Mouse (Mus musculus): ENCODE data around the gene Ngfr. TPM values are rescaled to one million over a fixed set of nuclear protein-coding genes. Genes with fewer than 3 reads are reported as not detected.
"Not testable (repeated sequence)": the region's sequence is repeated elsewhere in the genome, so short reads cannot be mapped to it uniquely, and the experiment has no call there.

The Ngfr gene
- polyA plus RNA-seq, 1 experiment: 0.02 TPM

DNA sequence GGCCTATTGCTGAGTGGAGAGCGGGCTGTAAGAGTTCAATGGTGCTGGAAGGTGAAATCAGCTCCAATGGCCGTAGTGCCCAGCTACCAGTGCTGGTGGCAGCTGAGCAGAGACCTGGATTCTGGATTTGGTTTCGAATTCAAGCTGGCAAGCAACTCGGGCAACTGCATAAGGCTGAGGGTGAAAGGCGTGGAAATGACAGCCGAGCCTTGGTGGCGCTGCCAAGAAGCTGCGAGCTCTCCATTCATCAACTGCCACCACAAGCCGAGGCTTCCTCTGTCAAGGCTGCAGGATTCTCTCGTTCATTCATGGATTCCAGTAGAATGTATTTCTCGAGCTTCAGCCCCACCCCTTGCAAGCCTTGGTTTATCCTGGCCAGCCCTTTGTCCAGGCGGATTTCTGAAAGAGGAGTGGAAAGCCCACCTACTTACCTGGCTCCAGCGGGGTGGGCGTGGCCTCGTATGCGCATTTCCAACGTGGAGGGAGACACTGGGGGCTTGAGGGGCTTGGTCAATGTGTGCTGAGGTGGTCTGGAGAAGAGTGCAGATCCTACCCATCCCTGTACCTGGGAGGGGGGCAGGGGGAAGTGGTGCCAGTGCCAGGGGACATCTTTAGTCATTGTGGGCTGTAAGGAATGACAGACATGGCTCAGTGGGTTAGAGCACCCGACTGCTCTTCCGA, 30.4 kb upstream of the Ngfr start:
- TF ChIP-seq MYOG (IDR thresholded peaks at IDR 0.05; ENCODE audit: control insufficient read depth, extremely low read depth, insufficient read length): no peak
- TF ChIP-seq MYOD1 (IDR thresholded peaks at IDR 0.05; ENCODE audit: control insufficient read depth, insufficient read length, low read depth): no peak
- TF ChIP-seq USF1 (IDR thresholded peaks at IDR 0.05; ENCODE audit: low read depth): no peak
- no peak for TF ChIP-seq FOSL1 (IDR thresholded peaks at IDR 0.05; ENCODE audit: insufficient read depth, low read length, poor library complexity, severe bottlenecking)
- no peak for TF ChIP-seq CEBPB (IDR thresholded peaks at IDR 0.05; ENCODE audit: low read depth)
- TF ChIP-seq MAX (IDR thresholded peaks at IDR 0.05): no peak
- no peak for TF ChIP-seq CTCF (IDR thresholded peaks at IDR 0.05; ENCODE audit: control insufficient read depth, insufficient read depth, insufficient read length)
- no peak overlapping the region for H3ac ChIP-seq (ENCODE audit: control insufficient read depth, insufficient read length, low read depth)
- H3K79me3 ChIP-seq (ENCODE audit: low read depth): no peaks in the 10 kb centered on the region
- peaks cover 69% of the 10 kb centered on the region for H3K27me3 ChIP-seq (ENCODE audit: control insufficient read depth, insufficient read depth, insufficient read length)
- H3K36me3 ChIP-seq (ENCODE audit: control insufficient read depth, insufficient read depth): no peaks in the 10 kb centered on the region
- no peak overlapping the region for H3K4me3 ChIP-seq (ENCODE audit: insufficient read depth, poor library complexity, severe bottlenecking)
- H3K79me2 ChIP-seq (ENCODE audit: control insufficient read depth, insufficient read depth): no peaks in the 10 kb centered on the region

- TF ChIP-seq MAX (IDR thresholded peaks at IDR 0.05): no peak
- no peak for TF ChIP-seq MYOG (IDR thresholded peaks at IDR 0.05; ENCODE audit: control insufficient read depth, extremely low read depth, insufficient read length)
- no peak for TF ChIP-seq CTCF (IDR thresholded peaks at IDR 0.05; ENCODE audit: control insufficient read depth, insufficient read depth, insufficient read length)
- no peak for TF ChIP-seq CEBPB (IDR thresholded peaks at IDR 0.05; ENCODE audit: low read depth)
- TF ChIP-seq MYOD1 (IDR thresholded peaks at IDR 0.05; ENCODE audit: control insufficient read depth, insufficient read length, low read depth): no peak
- TF ChIP-seq FOSL1 (IDR thresholded peaks at IDR 0.05; ENCODE audit: insufficient read depth, low read length, poor library complexity, severe bottlenecking): no peak
- TF ChIP-seq USF1 (IDR thresholded peaks at IDR 0.05; ENCODE audit: low read depth): no peak
- H3ac ChIP-seq (ENCODE audit: control insufficient read depth, insufficient read length, low read depth): no peak overlapping the region
- no peak overlapping the region for H3K4me3 ChIP-seq (ENCODE audit: insufficient read depth, poor library complexity, severe bottlenecking)
These were observed 27.2 kb upstream of the Ngfr start for GRCm38 (mm10) chr11:95614739-95615138.

DNA sequence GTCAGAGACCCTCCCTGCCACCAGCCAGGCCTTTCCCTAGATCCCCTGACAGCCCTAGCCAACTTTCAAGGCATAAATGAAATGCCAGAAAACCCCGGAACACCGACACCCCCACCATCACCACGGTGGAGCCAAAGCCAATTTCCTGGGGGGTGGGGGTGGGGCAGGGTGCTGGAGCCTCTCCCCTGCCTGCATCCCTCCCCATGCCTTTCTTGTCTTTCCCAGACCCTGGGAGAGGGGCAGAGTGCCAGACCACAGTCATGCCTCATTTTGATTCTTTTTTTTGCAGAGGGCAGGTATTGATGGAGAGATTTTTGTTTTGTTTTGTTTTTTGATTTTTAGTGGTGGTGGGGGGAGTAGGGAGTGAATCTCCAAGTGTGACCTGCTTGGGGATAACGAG, 23.7 kb upstream of the Ngfr start:
- TF ChIP-seq MYOD1 (IDR thresholded peaks at IDR 0.05; ENCODE audit: control insufficient read depth, insufficient read length, low read depth) (no peak), FOSL1 (IDR thresholded peaks at IDR 0.05; ENCODE audit: insufficient read depth, low read length, poor library complexity, severe bottlenecking) (no peak), USF1 (IDR thresholded peaks at IDR 0.05; ENCODE audit: low read depth) (no peak)
- peaks cover 66% of the 10 kb centered on the region for H3K27me3 ChIP-seq (ENCODE audit: control insufficient read depth, insufficient read depth, insufficient read length)
- no peaks in the 10 kb centered on the region for H3K79me3 ChIP-seq (ENCODE audit: low read depth)
- no peak overlapping the region for H3K4me3 ChIP-seq (ENCODE audit: insufficient read depth, poor library complexity, severe bottlenecking)
- H3ac ChIP-seq (ENCODE audit: control insufficient read depth, insufficient read length, low read depth): no peak overlapping the region
- H3K36me3 ChIP-seq (ENCODE audit: control insufficient read depth, insufficient read depth): no peaks in the 10 kb centered on the region
- H3K79me2 ChIP-seq (ENCODE audit: control insufficient read depth, insufficient read depth): no peaks in the 10 kb centered on the region

More at GRCm38 (mm10) chr11:95614739-95615138, 27.2 kb upstream of the Ngfr start:
- Histone ChIP-seq H3K79me3 (ENCODE audit: low read depth) (no peaks in the 10 kb centered on the region), H3K36me3 (ENCODE audit: control insufficient read depth, insufficient read depth) (no peaks in the 10 kb centered on the region), H3K79me2 (ENCODE audit: control insufficient read depth, insufficient read depth) (no peaks in the 10 kb centered on the region), H3K27me3 (ENCODE audit: control insufficient read depth, insufficient read depth, insufficient read length) (peaks cover 76% of the 10 kb centered on the region)

DNA sequence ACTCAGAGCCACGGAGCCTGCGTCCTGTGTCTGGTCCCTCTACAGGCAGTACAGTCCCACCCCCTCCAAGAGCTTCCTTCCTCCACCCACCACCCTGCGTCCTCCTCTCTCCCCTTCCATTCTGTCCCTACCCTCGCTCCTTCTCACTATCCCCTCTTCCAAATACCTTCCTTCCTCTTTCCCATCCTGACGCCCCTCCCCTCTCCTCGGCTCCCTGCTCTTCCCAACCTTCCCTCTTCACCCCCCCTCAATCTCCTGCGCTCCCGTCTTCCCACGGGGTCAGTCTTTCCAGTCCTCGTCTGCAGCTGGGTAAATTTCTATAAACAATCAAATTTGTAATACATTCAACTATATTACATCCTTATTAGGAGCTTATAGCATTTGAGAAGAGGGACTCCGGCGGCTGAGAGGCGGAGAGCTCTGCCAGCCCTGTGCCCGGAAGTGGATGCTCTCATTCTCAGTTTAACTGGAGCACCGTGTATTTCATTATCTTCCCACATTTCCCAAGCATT, 22.9 kb upstream of the Ngfr start:
- H3K79me2 ChIP-seq (ENCODE audit: control insufficient read depth, insufficient read depth): no peaks in the 10 kb centered on the region
- H3K4me3 ChIP-seq (ENCODE audit: insufficient read depth, poor library complexity, severe bottlenecking): no peak overlapping the region
- H3K36me3 ChIP-seq (ENCODE audit: control insufficient read depth, insufficient read depth): no peaks in the 10 kb centered on the region
- TF ChIP-seq CEBPB (IDR thresholded peaks at IDR 0.05; ENCODE audit: low read depth): no peak
- H3K27me3 ChIP-seq (ENCODE audit: control insufficient read depth, insufficient read depth, insufficient read length): peaks cover 58% of the 10 kb centered on the region
- H3ac ChIP-seq (ENCODE audit: control insufficient read depth, insufficient read length, low read depth): no peak overlapping the region
- no peaks in the 10 kb centered on the region for H3K79me3 ChIP-seq (ENCODE audit: low read depth)

DNA sequence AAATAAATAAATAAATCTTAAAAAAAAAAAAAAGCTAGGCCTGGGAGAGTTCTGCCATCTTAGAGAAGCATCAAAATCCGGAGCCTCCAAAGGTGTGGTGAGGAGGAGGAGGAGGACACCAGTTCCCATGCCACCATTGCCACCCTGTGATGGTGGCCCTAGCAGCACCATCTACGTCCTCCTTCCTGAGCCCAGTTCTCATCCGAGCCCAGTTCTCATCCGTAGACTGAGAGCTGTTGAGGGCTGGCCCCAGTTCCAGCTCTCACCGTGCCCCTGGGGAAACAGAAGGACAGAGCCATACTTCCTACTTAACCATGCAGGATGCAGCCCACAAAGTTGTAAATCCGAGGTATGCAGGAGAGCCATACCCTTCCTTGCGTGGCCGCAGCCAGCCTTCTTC, 22.4 kb upstream of the Ngfr start:
- H3K27me3 ChIP-seq (ENCODE audit: control insufficient read depth, insufficient read depth, insufficient read length): peaks cover 53% of the 10 kb centered on the region
- no peak overlapping the region for H3ac ChIP-seq (ENCODE audit: control insufficient read depth, insufficient read length, low read depth)
- H3K36me3 ChIP-seq (ENCODE audit: control insufficient read depth, insufficient read depth): no peaks in the 10 kb centered on the region
- no peaks in the 10 kb centered on the region for H3K79me3 ChIP-seq (ENCODE audit: low read depth)
- H3K79me2 ChIP-seq (ENCODE audit: control insufficient read depth, insufficient read depth): no peaks in the 10 kb centered on the region
- TF ChIP-seq MYOD1 (IDR thresholded peaks at IDR 0.05; ENCODE audit: control insufficient read depth, insufficient read length, low read depth): no peak
- TF ChIP-seq MAX (IDR thresholded peaks at IDR 0.05): no peak
- TF ChIP-seq MYOG (IDR thresholded peaks at IDR 0.05; ENCODE audit: control insufficient read depth, extremely low read depth, insufficient read length): no peak
- TF ChIP-seq USF1 (IDR thresholded peaks at IDR 0.05; ENCODE audit: low read depth): no peak
- TF ChIP-seq FOSL1 (IDR thresholded peaks at IDR 0.05; ENCODE audit: insufficient read depth, low read length, poor library complexity, severe bottlenecking): no peak
- no peak for TF ChIP-seq CTCF (IDR thresholded peaks at IDR 0.05; ENCODE audit: control insufficient read depth, insufficient read depth, insufficient read length)
- no peak for TF ChIP-seq CEBPB (IDR thresholded peaks at IDR 0.05; ENCODE audit: low read depth)
- H3K4me3 ChIP-seq (ENCODE audit: insufficient read depth, poor library complexity, severe bottlenecking): no peak overlapping the region

DNA sequence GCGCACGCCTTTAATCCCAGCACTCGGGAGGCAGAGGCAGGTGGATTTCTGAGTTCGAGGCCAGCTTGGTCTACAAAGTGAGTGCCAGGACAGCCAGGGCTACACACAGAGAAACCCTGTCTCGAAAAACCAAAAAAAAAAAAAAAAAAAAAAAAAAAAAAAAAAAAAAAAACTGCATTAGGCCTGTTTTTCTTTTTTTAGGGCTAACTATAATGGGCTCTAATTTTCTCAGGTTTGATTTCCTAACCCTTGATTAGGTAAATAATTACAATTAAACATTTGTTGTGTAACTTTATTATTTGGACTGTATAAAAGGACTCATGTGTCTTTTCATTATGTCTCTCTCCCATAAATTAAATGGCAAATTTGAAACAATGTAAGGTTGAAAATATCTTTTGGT, 19.8 kb upstream of the Ngfr start:
- peaks cover 33% of the 10 kb centered on the region for H3K27me3 ChIP-seq (ENCODE audit: control insufficient read depth, insufficient read depth, insufficient read length)
- not testable (repeated sequence) for H3K79me2 ChIP-seq (ENCODE audit: control insufficient read depth, insufficient read depth); H3ac ChIP-seq (ENCODE audit: control insufficient read depth, insufficient read length, low read depth); H3K4me3 ChIP-seq (ENCODE audit: insufficient read depth, poor library complexity, severe bottlenecking); H3K79me3 ChIP-seq (ENCODE audit: low read depth); H3K36me3 ChIP-seq (ENCODE audit: control insufficient read depth, insufficient read depth)

Data from C2C12 (cell line).